Mouse (Mus musculus): ENCODE measurements around the gene Dpyd.

- TF ChIP-seq CTCF (IDR thresholded peaks at IDR 0.05; ENCODE audit: control insufficient read depth, insufficient read depth, insufficient replicate concordance, low read depth, low read length) (no peak), POLR2A (IDR thresholded peaks at IDR 0.05; ENCODE audit: control insufficient read depth, low read depth, low read length) (no peak)
Observed at GRCm38 (mm10) chr3:119431757-119432156, 869.8 kb downstream of the Dpyd start.

Data from testis, adult 2 months (tissue).